Mouse (Mus musculus) G1E (cell line): ENCODE results near the gene Fkbp7.

Experiments used
- CTCF ChIP-seq: IDR thresholded peaks from 2 replicates; pipeline ENCODE4 v1.5.1; 2012; ENCODE audit warnings: low read depth, low read length, inconsistent platforms, mixed read lengths
- GATA1 ChIP-seq: IDR thresholded peaks from 2 replicates; pipeline ENCODE4 v1.6.1; 2012; ENCODE audit warnings: borderline replicate concordance, low read length, inconsistent platforms, mixed read lengths
- GATA2 ChIP-seq: IDR thresholded peaks from 2 replicates; pipeline ENCODE4 v1.6.1; 2012; ENCODE audit warnings: low read depth, low read length, inconsistent platforms, borderline replicate concordance
- POLR2AphosphoS5 ChIP-seq: IDR thresholded peaks from 2 replicates; pipeline ENCODE4 v1.6.1; 2012; ENCODE audit warnings: low read depth, low read length, inconsistent platforms; ENCODE audit not compliant: insufficient replicate concordance
- TAL1 ChIP-seq: conservative IDR thresholded peaks from 2 replicates; pipeline ENCODE4 v1.6.1; 2012; ENCODE audit warnings: low read depth, low read length, inconsistent platforms, mixed read lengths

- TF ChIP-seq CTCF: no peak
- TF ChIP-seq TAL1: no peak
- no peak for TF ChIP-seq GATA1
- no peak for TF ChIP-seq POLR2AphosphoS5
- no peak for TF ChIP-seq GATA2
Measured at GRCm38 (mm10) chr2:76676401-76677226, 3.7 kb upstream of the Fkbp7 start.
